Mouse (Mus musculus) thymus, adult 2 months (tissue): ENCODE measurements around the gene Prkci. TPM values are rescaled to one million over a fixed set of nuclear protein-coding genes. Genes with fewer than 3 reads are reported as not detected.

Source experiments
- DNase-seq: peaks from one replicate; pipeline ENCODE4 v3.0.0; 2021
- H3K27ac ChIP-seq: fragments of 200-500 bp; 2 replicates; pipeline ENCODE4 v1.5.1; 2012; ENCODE audit warnings: low read length, control low read depth; ENCODE audit not compliant: control insufficient read depth, insufficient read depth
- H3K27me3 ChIP-seq: fragments of 200-500 bp; 2 replicates; pipeline ENCODE4 v1.6.1; 2012; ENCODE audit warnings: mild to moderate bottlenecking, low read length, moderate library complexity, mixed read lengths; ENCODE audit not compliant: control insufficient read depth, insufficient read depth
- H3K36me3 ChIP-seq: fragments of 200-500 bp; 2 replicates; pipeline ENCODE4 v1.6.1; 2012; ENCODE audit warnings: mild to moderate bottlenecking, low read length, moderate library complexity; ENCODE audit not compliant: control insufficient read depth, insufficient read depth
- H3K4me1 ChIP-seq: fragments of 200-500 bp; replicated peaks from 2 replicates; pipeline ENCODE4 v1.6.1; 2012; ENCODE audit warnings: low read length; ENCODE audit not compliant: control insufficient read depth, insufficient read depth
- H3K4me3 ChIP-seq: fragments of 200-500 bp; 2 replicates; pipeline ENCODE4 v1.5.1; 2012; ENCODE audit warnings: mild to moderate bottlenecking, low read length, control low read depth, moderate library complexity; ENCODE audit not compliant: control insufficient read depth, insufficient read depth
- CTCF ChIP-seq: fragments of 200-500 bp; IDR thresholded peaks from 2 replicates; pipeline ENCODE4 v1.5.1; 2012; ENCODE audit warnings: mild to moderate bottlenecking, control low read depth, low read length, moderate library complexity, borderline replicate concordance; ENCODE audit not compliant: control insufficient read depth, poor library complexity, insufficient read depth; ENCODE audit errors: extremely low read depth
- POLR2A ChIP-seq: fragments of 200-500 bp; IDR thresholded peaks from 2 replicates; pipeline ENCODE4 v1.6.1; 2012; ENCODE audit warnings: mild to moderate bottlenecking, low read length, control low read depth, moderate library complexity; ENCODE audit not compliant: control insufficient read depth, poor library complexity, insufficient read depth; ENCODE audit errors: extremely low read depth
- WGBS: fragments of 180-500 bp; shearing (Covaris S2); methylation state at CpG from one replicate; pipeline ENCODE4 v1.1.7; 2018; 5-methylcytosine and 5-hydroxymethylcytosine counted together
- polyA plus RNA-seq: library from polyadenylated mRNA; depleted of rRNA; stranded (reverse); fragments of >200 nt; gene quantifications from 2 replicates; pipeline ENCODE4 v1.2.3, GENCODE M21; 2012; rRNA removed

The Prkci gene
- polyA plus RNA-seq: 12.6 and 12.8 TPM in 2 replicates

DNA sequence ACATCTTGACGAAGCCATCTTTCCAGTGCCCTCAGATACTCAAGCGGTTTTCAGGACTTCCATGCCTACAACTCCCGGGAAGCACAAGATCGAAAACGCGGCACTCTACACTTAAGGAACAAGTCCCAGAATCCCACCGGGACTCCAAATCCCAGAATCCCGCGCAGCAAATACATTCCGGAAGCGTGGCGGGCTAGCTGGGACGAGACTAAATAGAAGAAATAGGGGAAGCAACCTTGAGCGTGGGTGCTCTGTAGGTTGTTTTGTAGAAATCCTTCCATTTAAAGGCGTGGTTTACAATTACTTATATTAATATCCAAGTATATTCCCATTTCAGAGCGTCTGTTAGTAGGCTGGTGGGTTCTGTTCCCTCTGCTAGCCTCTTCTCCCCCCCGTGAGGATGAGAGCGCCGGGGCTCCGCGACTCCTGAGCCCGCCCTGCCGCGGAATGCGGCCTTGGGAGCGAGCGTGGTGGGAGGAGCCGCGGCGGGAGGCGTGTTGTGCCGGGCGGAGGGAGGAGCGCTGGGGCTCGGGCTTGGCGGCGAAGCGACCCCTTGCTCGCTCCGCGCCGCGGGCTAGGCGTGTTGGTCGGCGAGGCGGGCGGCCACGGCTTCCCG, at the start of gene Prkci:
Gene Prkci (plus strand): TSS at position 465 of the 616 bp plus-strand sequence.
- no peak within 1 kb of the TSS for H3K27ac ChIP-seq
- no peaks in the 10 kb centered on the region for H3K36me3 ChIP-seq
- peak within 1 kb of the TSS; percentile 78 for H3K4me3 ChIP-seq
- H3K27me3 ChIP-seq: no peaks in the 10 kb centered on the region
- peak; percentile 55; the same call in 1 of the 2 replicates for TF ChIP-seq POLR2A
- TF ChIP-seq CTCF: no peak
- DNase-seq: peak; percentile 93
- H3K4me1 ChIP-seq: peaks cover 7% of the 10 kb centered on the region
- whole genome bisulfite sequencing: under 1% methylated on average over 50 of the region's 50 CpGs

DNA sequence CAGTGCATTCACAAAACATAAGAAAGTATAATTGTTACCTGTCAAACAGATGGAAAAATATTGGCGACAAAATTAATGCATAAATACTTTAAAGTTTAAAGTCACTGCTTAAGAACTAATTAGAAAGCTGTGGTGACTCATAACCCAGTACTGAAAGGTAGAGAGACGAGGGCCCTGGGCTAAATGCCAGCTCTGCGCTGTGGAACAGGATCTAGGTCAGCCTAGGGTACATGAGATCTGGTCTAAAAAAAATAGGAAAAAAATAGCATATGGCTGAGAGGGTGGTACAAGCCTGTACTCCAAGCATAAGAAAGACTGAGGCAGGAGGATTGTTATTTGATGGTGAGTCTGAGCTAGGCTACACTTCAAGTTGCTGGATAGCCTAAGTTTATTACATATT, 43.9 kb upstream of the Prkci start:
- no peak for DNase-seq
- H3K4me3 ChIP-seq: no peak overlapping the region
- 92% methylated on average over 3 of the region's 3 CpGs for WGBS
- TF ChIP-seq CTCF (no peak), POLR2A (no peak)
- H3K36me3 ChIP-seq: peaks cover 39% of the 10 kb centered on the region
- H3K4me1 ChIP-seq: no peaks in the 10 kb centered on the region
- no peak overlapping the region for H3K27ac ChIP-seq
- no peaks in the 10 kb centered on the region for H3K27me3 ChIP-seq

DNA sequence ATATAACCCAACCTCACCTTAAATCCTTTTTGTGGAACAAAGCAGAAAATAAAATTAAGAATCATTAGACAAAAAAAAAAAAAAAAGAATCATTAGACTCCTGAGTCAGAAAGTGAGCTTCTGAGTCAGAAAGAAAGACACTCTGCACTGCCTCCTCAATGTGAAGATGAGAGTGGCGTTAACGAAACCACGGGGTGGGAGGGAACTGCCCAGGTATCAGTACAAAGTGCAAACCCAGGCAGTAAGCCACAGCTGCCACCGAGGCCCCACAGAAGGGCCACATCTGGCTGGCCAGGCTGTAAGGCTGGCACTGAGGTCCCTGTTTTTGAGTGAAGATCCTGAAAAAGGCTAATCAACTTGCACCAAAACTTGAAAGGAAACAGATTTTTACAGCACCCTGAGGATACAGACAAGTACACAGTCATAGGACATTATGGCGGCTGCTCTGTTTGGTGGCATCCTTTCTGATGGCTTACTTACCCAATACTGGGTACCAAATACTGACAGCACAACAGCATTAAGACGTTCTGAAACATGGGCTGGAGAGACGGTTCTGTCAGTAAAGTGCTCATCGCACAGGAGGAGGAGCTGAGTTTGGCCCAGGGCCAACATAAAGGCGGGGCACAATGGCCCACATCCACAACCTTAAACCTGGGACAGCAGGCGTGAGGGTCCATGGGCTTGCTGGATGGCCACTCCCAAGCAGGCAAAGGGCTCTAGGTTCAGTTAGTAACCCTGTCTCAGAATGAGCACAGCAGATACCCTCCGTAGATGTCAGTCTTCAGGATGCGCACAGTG, 43.1 kb upstream of the Prkci start:
- Histone ChIP-seq H3K27ac (no peak overlapping the region), H3K27me3 (no peaks in the 10 kb centered on the region), H3K36me3 (peaks cover 43% of the 10 kb centered on the region), H3K4me1 (no peaks in the 10 kb centered on the region), H3K4me3 (no peak overlapping the region)
- TF ChIP-seq CTCF (no peak), POLR2A (no peak)
- no peak for DNase-seq
- 76% methylated on average over 12 of the region's 12 CpGs for WGBS

- Histone ChIP-seq H3K27me3 (no peaks in the 10 kb centered on the region), H3K27ac (no peak overlapping the region), H3K4me3 (no peak overlapping the region), H3K4me1 (no peaks in the 10 kb centered on the region), H3K36me3 (peaks cover 62% of the 10 kb centered on the region)
- WGBS: 87% methylated on average over 6 of the region's 6 CpGs
- DNase-seq: no peak
- TF ChIP-seq POLR2A (no peak), CTCF (no peak)
Observed at GRCm38 (mm10) chr3:30956327-30956726, 39.2 kb upstream of the Prkci start.

DNA sequence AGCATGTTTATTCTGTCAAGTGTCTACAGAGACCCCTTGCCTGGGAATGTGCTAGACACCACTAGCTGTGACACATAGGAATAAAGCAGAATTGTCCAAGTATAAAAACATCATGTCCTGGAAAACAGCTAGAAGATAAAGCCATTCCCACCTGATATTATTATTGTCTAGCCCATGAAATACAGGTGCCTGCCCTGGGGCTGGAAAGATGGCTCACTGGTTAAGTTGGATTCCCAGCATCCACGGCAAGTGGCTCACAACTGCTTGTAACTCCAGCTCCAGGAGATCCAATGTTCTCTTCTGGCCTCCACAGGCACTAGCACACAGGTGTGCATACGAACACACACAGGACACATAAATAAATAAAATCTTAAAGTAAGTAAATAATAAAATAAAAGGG, 36.8 kb upstream of the Prkci start:
- Histone ChIP-seq H3K36me3 (peaks cover 79% of the 10 kb centered on the region), H3K4me3 (no peak overlapping the region)

DNA sequence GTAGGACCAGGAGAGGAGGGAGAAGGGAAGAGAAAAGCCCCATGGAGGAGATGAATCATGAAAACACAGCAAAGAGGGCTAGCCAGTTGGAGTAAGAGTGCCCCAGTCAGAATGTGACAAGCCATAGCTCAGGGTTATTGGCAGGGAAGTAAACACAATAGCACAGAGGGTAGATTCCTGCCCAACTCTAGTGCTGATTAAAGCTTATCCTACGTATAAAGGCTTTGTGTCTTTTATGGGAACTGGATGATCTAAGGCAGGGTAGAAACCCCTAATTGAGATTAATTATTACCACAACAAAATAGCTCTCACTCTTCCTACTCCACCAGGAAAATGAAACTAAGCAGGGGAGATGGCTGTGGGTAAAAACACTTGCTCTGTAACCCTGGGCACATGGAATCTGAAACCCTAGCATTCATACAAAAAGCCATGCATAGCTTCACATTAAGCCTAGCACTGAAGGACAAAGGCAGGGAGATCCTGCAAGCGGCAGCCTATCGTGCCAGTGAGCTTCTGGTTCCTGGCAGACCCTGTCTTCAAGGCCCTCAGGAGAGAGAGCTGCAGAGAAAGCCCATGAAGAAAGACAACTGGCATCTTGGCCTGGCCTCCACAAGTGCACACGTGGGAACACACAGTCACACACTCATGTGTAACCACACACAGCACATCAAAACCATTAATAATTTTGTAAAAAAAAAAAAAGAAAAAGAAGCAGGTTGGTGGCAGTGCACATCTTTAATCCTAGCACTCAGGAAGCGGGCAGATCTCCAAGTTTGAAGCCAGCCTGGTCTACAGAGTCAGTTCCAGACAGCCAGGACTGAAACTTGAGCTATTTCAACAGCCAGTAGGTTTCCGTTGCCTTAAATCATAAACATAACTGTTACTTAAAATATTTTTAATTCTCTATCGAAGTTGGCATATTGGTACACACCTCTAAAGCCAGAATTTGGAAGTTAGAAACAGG, 35.4 kb upstream of the Prkci start:
- Histone ChIP-seq H3K27me3 (no peaks in the 10 kb centered on the region), H3K4me3 (no peak overlapping the region), H3K27ac (no peak overlapping the region), H3K4me1 (no peaks in the 10 kb centered on the region), H3K36me3 (peaks cover 77% of the 10 kb centered on the region)
- no peak for TF ChIP-seq POLR2A
- 94% methylated on average over 7 of the region's 7 CpGs for WGBS
- no peak for DNase-seq

More for the DNA sequence above, 36.8 kb upstream of the Prkci start:
- no peaks in the 10 kb centered on the region for H3K27me3 ChIP-seq
- no peak for DNase-seq
- H3K4me1 ChIP-seq: no peaks in the 10 kb centered on the region
- no peak overlapping the region for H3K27ac ChIP-seq
- WGBS: 96% methylated on average over 2 of the region's 2 CpGs
- TF ChIP-seq POLR2A (no peak), CTCF (no peak)

DNA sequence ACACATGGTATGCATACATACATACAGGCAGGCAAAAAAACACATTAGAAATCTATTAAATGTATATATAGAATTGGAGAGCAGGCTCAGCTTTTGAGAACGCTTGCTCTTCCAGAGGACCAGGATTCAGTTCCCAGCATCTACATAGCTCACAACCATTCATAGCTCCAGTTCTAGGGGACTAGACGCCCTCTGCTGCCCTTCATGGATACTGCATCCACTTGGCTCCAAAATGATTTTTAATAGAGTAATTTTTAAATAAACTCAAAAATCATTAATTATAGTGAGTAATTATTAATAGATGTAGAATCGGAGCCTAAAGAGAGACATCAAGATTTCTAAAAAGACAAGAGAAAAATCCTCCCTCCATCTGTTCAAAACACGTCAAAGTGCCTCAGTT, 32.4 kb upstream of the Prkci start:
- DNase-seq: no peak
- H3K27ac ChIP-seq: no peak overlapping the region
- peaks cover 2% of the 10 kb centered on the region; the same call in 1 of the 2 replicates for H3K4me1 ChIP-seq
- no peaks in the 10 kb centered on the region for H3K27me3 ChIP-seq
- no peak overlapping the region for H3K4me3 ChIP-seq
- TF ChIP-seq POLR2A: no peak
- TF ChIP-seq CTCF: no peak
- peaks cover 54% of the 10 kb centered on the region for H3K36me3 ChIP-seq
- WGBS: 98% methylated on average over 4 of the region's 4 CpGs
